Mouse (Mus musculus): ENCODE results near the gene Hif3a. TPM values are rescaled to one million over a fixed set of nuclear protein-coding genes. Genes with fewer than 3 reads are reported as not detected.

Hif3a gene
- polyA plus RNA-seq, 1 experiment from 2014 or later, result 11.3 TPM

DNA sequence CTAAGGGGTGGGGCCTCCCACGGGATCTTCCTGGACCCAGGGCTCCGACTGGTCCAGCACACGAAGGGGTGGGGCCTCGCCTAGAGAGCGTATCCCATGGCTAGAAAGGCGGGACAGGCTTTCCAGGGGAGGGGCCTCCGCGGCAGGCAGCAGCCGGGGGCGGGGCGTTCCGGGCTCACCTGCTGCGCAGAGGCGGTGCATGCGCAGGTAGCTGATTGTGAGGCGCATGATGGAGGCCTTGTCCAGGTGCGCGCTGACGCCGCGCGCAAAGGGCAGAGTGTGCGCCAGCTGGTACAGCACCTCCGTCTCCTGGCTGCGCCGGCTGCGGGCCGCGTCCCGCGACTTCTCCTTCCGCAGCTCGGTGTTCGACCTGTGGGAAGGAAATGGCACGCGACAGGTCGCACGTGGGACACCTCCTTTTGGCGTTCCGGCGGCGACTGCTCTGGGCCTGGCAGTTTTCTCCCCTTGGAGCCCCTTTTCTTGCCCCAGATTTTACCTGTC lies 6.1 kb downstream of the Hif3a start:
- H3K9ac ChIP-seq (replicated peaks), result peak overlapping the region; percentile 54
- peaks cover 55% of the 10 kb centered on the region for H3K4me1 ChIP-seq (replicated peaks)
- no peaks in the 10 kb centered on the region for H3K27me3 ChIP-seq
- peak overlapping the region; percentile 91 for H3K27ac ChIP-seq
- H3K9me3 ChIP-seq, result no peaks in the 10 kb centered on the region
- WGBS, result under 1% methylated on average over 42 of the region's 42 CpGs
- ATAC-seq (ENCODE audit: insufficient number of reproducible peaks, insufficient read depth, low FRiP score, low TSS enrichment, low read depth), result peak; percentile 52
- H3K4me3 ChIP-seq (replicated peaks), result peak overlapping the region; percentile 49
- H3K4me2 ChIP-seq, result peak overlapping the region; percentile 87
- H3K36me3 ChIP-seq, result peaks cover 25% of the 10 kb centered on the region

DNA sequence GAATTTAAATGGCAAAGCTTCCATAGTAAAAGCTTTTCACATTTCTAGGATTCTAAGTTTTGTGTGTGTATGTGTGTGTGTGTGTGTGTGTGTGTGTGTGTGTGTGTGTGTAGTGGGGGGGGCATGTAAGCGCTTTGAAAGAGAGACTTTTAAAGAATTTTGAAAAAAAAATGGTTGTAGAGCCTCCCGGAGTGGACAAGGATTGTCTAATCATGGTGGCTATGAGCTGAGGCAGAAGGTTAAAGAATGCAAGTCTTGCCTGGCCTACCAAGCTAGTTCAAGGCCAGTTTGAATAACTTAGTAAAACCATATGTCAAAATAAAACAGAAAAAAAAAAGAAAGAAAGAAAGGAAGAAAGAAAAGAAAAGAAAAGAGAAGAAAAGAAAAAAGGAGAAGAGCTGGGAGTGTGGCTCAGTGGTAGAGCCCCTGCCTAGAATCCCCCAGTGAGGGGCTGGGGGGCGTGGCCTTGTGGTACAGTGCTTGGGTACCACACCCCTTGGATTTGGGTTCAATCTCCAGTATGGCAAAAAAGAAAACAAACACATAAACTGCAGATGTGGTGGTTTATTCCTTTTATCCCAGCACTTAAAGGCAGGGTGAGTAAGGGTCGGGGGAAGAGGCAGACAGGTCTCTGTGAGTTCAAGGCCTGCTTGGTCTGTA lies 6.8 kb downstream of the Hif3a start:
- H3K27ac ChIP-seq, result peak overlapping the region; percentile 91; the same call in 1 of the 2 replicates
- no peak for ATAC-seq (ENCODE audit: insufficient number of reproducible peaks, insufficient read depth, low FRiP score, low TSS enrichment, low read depth)
- H3K4me3 ChIP-seq (replicated peaks), result peak overlapping the region; percentile 49
- peak overlapping the region; percentile 87 for H3K4me2 ChIP-seq
- no peaks in the 10 kb centered on the region for H3K9me3 ChIP-seq
- peaks cover 48% of the 10 kb centered on the region for H3K4me1 ChIP-seq (replicated peaks)
- 90% methylated on average over 4 of the region's 4 CpGs for WGBS
- H3K36me3 ChIP-seq, result peaks cover 31% of the 10 kb centered on the region
- H3K27me3 ChIP-seq, result no peaks in the 10 kb centered on the region
- peak overlapping the region; percentile 54; the same call in 1 of the 2 replicates for H3K9ac ChIP-seq (replicated peaks)

DNA sequence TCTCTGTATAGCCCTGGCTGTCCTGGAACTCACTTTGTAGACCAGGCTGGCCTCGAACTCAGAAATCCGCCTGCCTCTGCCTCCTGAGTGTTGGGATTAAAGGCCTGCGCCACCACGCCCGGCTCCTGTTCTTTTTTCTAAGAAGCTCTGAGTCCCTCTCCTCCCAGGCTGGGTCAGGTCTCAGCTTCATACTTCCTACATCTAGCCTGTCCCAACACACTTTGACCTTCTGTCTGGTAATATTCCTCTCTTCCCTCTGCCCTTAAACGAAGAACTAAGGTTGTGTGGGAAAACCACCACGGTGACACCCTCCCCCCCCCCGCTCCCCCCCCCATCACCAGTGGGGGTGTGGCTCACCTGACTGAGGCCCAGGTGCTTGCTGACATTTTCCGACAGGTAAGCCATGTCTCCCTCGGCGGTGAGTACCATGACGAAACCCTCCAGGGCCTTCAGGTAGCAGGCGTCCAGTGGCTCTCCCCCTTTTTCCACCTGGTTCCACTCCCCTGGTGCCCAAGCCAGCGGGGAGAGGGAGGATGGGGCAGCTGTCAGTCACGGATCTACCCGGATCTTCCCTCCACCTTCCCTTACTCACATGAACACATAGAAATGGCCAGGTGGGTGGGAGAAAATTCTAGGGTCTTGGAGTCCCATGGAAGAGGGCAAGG lies 7.8 kb downstream of the Hif3a start:
- Histone ChIP-seq H3K9ac (replicated peaks) (no peak overlapping the region), H3K36me3 (peaks cover 40% of the 10 kb centered on the region), H3K4me2 (no peak overlapping the region), H3K4me3 (replicated peaks) (no peak overlapping the region), H3K9me3 (no peaks in the 10 kb centered on the region), H3K27ac (no peak overlapping the region), H3K4me1 (replicated peaks) (peaks cover 38% of the 10 kb centered on the region), H3K27me3 (no peaks in the 10 kb centered on the region)
- 88% methylated on average over 15 of the region's 16 CpGs for WGBS
- no peak for ATAC-seq (ENCODE audit: insufficient number of reproducible peaks, insufficient read depth, low FRiP score, low TSS enrichment, low read depth)

DNA sequence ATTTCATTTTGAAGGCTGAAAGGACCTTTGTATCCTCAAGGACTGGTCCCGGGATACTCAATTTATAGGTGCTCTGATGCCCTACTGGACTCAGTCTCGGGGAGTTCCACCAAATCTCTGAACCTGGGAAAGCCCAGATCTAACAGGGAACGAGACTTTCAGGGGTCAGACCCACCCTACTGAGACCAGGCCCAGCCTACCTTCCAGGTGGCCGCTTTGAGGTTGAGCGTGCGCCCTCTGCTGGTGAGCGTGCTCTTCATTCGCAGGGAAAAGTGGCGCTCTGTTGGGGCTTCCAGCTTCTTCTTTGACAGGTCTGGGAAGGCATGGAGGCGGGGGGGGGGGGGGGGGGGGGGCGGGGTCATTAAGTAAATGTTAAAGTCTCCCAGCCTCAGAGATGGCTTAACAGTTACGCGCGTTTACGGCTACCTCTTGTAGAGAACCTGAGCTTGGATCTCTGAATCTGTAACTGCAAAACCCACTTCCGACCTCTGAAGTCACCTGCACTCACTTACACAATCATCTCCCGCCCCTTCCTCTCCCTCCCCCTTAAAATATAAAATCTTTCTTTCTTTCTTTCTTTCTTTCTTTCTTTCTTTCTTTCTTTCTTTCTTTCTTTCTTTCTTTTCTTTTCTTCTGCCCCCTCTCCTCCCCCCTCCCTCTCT lies 11.2 kb downstream of the Hif3a start:
- Histone ChIP-seq H3K4me1 (replicated peaks) (peaks cover 6% of the 10 kb centered on the region), H3K36me3 (peaks cover 66% of the 10 kb centered on the region), H3K9me3 (no peaks in the 10 kb centered on the region), H3K4me2 (no peak overlapping the region), H3K9ac (replicated peaks) (no peak overlapping the region), H3K27ac (no peak overlapping the region), H3K27me3 (no peaks in the 10 kb centered on the region), H3K4me3 (replicated peaks) (no peak overlapping the region)
- 10% methylated on average over 15 of the region's 17 CpGs for WGBS
- peak; percentile 63 for ATAC-seq (ENCODE audit: insufficient number of reproducible peaks, insufficient read depth, low FRiP score, low TSS enrichment, low read depth)

DNA sequence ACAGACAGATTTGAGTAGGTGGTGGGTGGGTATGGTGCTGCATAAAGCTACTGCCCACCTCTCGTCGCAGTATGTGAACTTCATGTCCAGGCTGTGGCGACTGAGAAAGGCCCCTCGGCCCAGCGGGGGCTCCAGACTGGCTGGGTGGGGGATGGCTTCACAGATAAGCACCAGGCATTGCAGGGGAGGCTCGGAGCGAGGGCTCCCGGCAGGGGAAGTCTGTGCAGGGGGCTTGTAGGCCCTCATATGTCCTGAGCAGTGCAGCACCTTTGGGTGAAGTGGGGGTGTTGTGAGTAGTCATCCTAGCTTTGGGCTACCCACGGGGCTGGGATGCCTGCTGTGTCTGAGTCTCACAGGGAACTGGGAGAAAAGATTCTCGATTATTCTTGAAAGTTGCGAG lies 11.7 kb downstream of the Hif3a start:
- ATAC-seq (ENCODE audit: insufficient number of reproducible peaks, insufficient read depth, low FRiP score, low TSS enrichment, low read depth), result no peak
- H3K27ac ChIP-seq, result no peak overlapping the region
- peaks cover under 1% of the 10 kb centered on the region; the same call in 1 of the 2 replicates for H3K4me1 ChIP-seq (replicated peaks)
- H3K36me3 ChIP-seq, result peaks cover 66% of the 10 kb centered on the region
- H3K4me2 ChIP-seq, result no peak overlapping the region
- H3K27me3 ChIP-seq, result no peaks in the 10 kb centered on the region
- H3K9me3 ChIP-seq, result no peaks in the 10 kb centered on the region
- 68% methylated on average over 11 of the region's 11 CpGs for WGBS
- no peak overlapping the region for H3K9ac ChIP-seq (replicated peaks)
- H3K4me3 ChIP-seq (replicated peaks), result no peak overlapping the region

DNA sequence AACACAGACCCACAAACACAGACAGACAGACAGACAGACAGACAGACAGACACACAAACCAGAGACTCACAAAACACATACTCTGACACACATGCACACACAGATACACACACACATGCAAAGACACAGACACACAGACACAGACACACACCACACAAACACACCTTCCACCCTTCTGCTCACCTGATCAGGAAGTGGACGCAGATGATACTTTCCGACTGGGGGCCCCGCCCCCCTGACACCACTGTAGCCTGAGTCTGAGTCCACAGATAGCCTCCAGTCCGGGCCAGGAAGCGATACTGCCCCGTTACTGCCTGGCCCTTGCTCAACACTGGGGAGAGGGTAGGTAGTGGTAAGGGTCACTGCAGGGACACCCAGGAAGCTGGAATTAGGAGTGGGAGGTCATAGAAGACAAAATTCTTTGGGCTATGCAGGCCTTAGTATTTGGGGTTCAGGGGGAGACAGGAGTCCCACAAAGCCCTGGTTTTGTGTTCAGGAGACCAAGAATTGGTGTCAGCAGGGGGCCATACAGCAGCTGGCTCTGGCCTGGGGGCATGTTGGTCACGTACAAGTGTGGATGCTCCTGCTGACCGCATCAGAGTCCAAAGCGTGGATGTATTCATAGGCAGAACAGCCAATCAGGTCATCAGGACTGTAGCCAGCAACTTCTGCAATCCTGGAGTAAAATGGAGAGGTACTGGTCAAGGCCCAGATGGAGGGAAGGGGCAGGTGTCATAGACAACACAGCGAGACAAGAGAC lies 13.6 kb downstream of the Hif3a start:
- no peaks in the 10 kb centered on the region for H3K9me3 ChIP-seq
- 85% methylated on average over 10 of the region's 10 CpGs for WGBS
- ATAC-seq (ENCODE audit: insufficient number of reproducible peaks, insufficient read depth, low FRiP score, low TSS enrichment, low read depth), result no peak
- H3K4me3 ChIP-seq (replicated peaks), result no peak overlapping the region
- H3K4me1 ChIP-seq (replicated peaks), result no peaks in the 10 kb centered on the region
- no peaks in the 10 kb centered on the region for H3K27me3 ChIP-seq
- H3K27ac ChIP-seq, result no peak overlapping the region
- H3K36me3 ChIP-seq, result peaks cover 72% of the 10 kb centered on the region
- no peak overlapping the region for H3K9ac ChIP-seq (replicated peaks)
- no peak overlapping the region for H3K4me2 ChIP-seq

DNA sequence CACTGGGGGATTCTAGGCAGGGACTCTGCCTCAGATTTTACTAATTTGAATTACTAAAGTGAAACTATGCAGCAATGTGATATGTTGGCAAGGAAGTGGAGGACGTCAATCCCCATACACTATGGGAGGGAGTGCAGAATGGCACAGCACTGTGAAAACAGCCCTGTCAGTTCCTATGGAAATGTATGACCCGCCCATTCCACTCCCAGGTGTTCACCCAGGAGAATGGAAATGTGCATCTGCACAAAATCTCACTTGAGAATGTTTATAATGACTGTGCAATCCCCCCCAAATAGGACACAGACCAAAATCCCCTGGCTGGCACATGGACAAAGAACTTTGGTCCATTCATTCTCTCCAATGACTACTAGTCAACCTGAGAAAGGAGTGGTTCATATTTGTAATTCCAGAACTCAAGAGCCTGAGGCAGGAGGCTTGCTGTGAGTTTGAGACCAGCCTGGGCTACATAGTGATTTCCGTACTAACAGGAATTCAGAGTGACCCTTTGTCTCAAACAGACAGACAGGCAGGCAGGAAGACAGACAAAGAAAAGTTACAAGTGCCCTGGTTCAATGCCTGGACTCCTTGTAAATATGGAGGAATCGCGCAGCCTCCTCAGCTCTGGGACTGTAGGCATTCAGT lies 15.1 kb downstream of the Hif3a start:
- Histone ChIP-seq H3K36me3 (peaks cover 76% of the 10 kb centered on the region), H3K9ac (replicated peaks) (no peak overlapping the region), H3K27ac (no peak overlapping the region), H3K4me3 (replicated peaks) (no peak overlapping the region), H3K4me1 (replicated peaks) (no peaks in the 10 kb centered on the region), H3K4me2 (no peak overlapping the region), H3K27me3 (no peaks in the 10 kb centered on the region), H3K9me3 (no peaks in the 10 kb centered on the region)
- WGBS, result 91% methylated on average over 5 of the region's 5 CpGs
- ATAC-seq (ENCODE audit: insufficient number of reproducible peaks, insufficient read depth, low FRiP score, low TSS enrichment, low read depth), result no peak

DNA sequence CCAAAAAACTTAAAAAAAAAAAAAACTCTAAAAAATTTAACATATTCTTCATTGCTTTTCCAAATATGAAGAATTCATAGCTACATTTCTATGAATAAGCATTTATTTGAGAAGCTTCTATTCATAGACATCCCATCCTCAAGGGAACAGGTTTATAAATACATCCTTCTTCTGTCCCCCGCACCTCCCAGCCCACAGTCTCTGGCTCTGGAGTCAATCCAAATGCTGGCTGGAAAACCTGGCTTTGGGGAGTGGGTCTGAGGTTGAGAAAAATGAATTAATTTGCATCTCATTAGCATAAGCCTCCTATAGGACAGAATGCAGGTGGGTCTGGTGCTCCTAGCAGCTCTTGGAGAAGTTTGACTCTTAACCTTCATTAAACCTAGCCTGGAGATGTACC lies 16.5 kb downstream of the Hif3a start:
- ATAC-seq (ENCODE audit: insufficient number of reproducible peaks, insufficient read depth, low FRiP score, low TSS enrichment, low read depth), result no peak
- 88% methylated on average over 1 of the region's 1 CpGs for WGBS

DNA sequence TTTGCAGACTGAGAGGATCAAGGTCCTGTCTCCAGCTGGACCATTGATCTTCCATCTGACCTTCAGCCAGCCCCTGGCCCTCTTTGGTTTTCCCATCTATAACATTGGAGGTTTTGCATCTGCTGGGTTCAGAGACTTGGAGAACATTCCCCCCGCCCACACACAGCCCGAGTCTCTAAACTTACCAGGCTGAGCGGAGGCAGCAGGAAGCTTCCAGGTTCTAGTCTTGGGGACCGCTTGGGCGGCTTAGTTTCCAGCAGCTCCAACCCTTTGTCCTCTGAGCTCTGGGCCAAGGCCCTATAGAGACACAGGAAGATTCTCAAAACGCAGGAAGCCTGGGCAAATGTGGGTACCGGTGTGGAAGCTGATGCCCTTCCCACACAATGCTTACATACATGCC lies 22.9 kb downstream of the Hif3a start:
- Histone ChIP-seq H3K4me2 (no peak overlapping the region), H3K27me3 (no peaks in the 10 kb centered on the region), H3K4me1 (replicated peaks) (no peaks in the 10 kb centered on the region), H3K36me3 (peaks cover 91% of the 10 kb centered on the region), H3K27ac (no peak overlapping the region), H3K9me3 (no peaks in the 10 kb centered on the region), H3K4me3 (replicated peaks) (no peak overlapping the region), H3K9ac (replicated peaks) (no peak overlapping the region)
- ATAC-seq (ENCODE audit: insufficient number of reproducible peaks, insufficient read depth, low FRiP score, low TSS enrichment, low read depth), result no peak
- WGBS, result 88% methylated on average over 7 of the region's 7 CpGs

More for the DNA sequence above, 16.5 kb downstream of the Hif3a start:
- no peak overlapping the region for H3K4me2 ChIP-seq
- H3K4me1 ChIP-seq (replicated peaks), result no peaks in the 10 kb centered on the region
- peaks cover 77% of the 10 kb centered on the region for H3K36me3 ChIP-seq
- no peak overlapping the region for H3K27ac ChIP-seq
- H3K4me3 ChIP-seq (replicated peaks), result no peak overlapping the region
- H3K9me3 ChIP-seq, result no peaks in the 10 kb centered on the region
- no peaks in the 10 kb centered on the region for H3K27me3 ChIP-seq
- H3K9ac ChIP-seq (replicated peaks), result no peak overlapping the region

DNA sequence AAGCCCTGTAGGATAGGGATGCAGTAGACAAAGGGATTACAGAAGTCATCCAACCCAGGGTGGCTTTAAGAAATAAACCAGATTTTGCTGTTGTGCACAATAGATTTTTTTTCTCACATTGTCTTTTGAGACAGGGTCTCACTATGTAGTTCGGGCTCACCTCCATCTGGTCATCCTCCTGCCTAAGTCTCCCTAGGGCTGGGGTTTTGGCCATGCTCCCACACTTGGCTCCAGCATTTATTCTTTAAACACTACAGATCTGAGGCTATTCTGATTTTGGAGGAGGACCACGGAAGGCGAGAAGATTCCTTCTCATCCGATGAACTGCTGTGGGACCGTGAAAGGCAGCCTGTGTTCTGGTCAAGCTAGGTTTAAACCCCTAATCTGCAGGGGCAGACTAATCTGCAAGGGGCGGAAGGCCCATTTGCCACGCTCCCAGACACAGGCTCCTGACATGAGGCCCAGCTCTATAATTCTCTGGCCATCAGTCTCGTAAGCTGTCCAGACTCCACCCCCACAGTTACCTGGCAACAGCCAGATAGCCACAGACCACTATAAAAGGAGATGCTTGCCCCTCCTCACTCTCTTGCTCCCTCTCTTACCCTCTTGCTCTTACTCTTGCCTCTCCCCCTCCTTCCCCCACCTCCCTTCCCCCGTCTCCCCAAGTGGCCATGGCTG lies 24.1 kb downstream of the Hif3a start:
- no peak overlapping the region for H3K4me3 ChIP-seq (replicated peaks)
- no peaks in the 10 kb centered on the region for H3K9me3 ChIP-seq
- H3K4me2 ChIP-seq, result no peak overlapping the region
- no peaks in the 10 kb centered on the region for H3K4me1 ChIP-seq (replicated peaks)
- H3K27me3 ChIP-seq, result no peaks in the 10 kb centered on the region
- no peak overlapping the region for H3K27ac ChIP-seq
- H3K36me3 ChIP-seq, result peaks cover 91% of the 10 kb centered on the region
- H3K9ac ChIP-seq (replicated peaks), result no peak overlapping the region
- 58% methylated on average over 9 of the region's 9 CpGs for WGBS
- no peak for ATAC-seq (ENCODE audit: insufficient number of reproducible peaks, insufficient read depth, low FRiP score, low TSS enrichment, low read depth)
